Mouse (Mus musculus) neural tube, embryonic 12.5 days (tissue): Measurements from ENCODE around the gene Sgip1. TPM values are rescaled to one million over a fixed set of nuclear protein-coding genes. Genes with fewer than 3 reads are reported as not detected.

Experiments used
- ATAC-seq: fragments of 200-750 bp; cut with Nextera tagmentation; 2 replicates; pipeline ENCODE4 v1.8.0; 2017; ENCODE audit warnings: low read depth, mild to moderate bottlenecking, moderate TSS enrichment, moderate library complexity; ENCODE audit not compliant: low FRiP score
- H3K27ac ChIP-seq: fragments of 300-500 bp; sonication (generic); 2 replicates; pipeline ENCODE4 v1.5.1; 2016
- H3K27me3 ChIP-seq: fragments of 300-500 bp; sonication (generic); replicated peaks from 2 replicates; pipeline ENCODE4 v1.6.1; 2016; ENCODE audit warnings: mild to moderate bottlenecking
- H3K36me3 ChIP-seq: fragments of 300-500 bp; sonication (generic); 2 replicates; pipeline ENCODE4 v1.6.1; 2016; ENCODE audit warnings: mild to moderate bottlenecking
- H3K4me1 ChIP-seq: fragments of 300-500 bp; sonication (generic); 2 replicates; pipeline ENCODE4 v1.6.1; 2016
- H3K4me2 ChIP-seq: fragments of 300-500 bp; sonication (generic); replicated peaks from 2 replicates; pipeline ENCODE4 v1.6.1; 2016; ENCODE audit warnings: mild to moderate bottlenecking
- H3K4me3 ChIP-seq: fragments of 300-500 bp; sonication (generic); 2 replicates; pipeline ENCODE4 v1.5.1; 2016
- H3K9ac ChIP-seq: fragments of 300-500 bp; sonication (generic); 2 replicates; pipeline ENCODE4 v1.6.1; 2016; ENCODE audit warnings: mild to moderate bottlenecking
- H3K9me3 ChIP-seq: fragments of 300-500 bp; sonication (generic); 2 replicates; pipeline ENCODE4 v1.6.1; 2016; ENCODE audit warnings: mild to moderate bottlenecking
- WGBS: fragments of 180-500 bp; shearing (Covaris S2); methylation state at CpG from one replicate; pipeline ENCODE4 v1.1.7; 2016; 5-methylcytosine and 5-hydroxymethylcytosine counted together
- polyA plus RNA-seq: library from polyadenylated mRNA; unstranded; fragments of >200 nt; fragmentation: Nextera tagmentation; extraction: Ambion mirVana; gene quantifications from 2 replicates; pipeline ENCODE4 v1.2.1, GENCODE M21; 2016

The Sgip1 gene
- polyA plus RNA-seq, 1 experiment from 2014 or later: 43.3 TPM

GRCm38 (mm10) chr4:102821786-102822185 lies 80.7 kb downstream of the Sgip1 start:
- H3K27me3 ChIP-seq: no peaks in the 10 kb centered on the region
- H3K4me3 ChIP-seq: no peak overlapping the region
- H3K9me3 ChIP-seq: no peaks in the 10 kb centered on the region
- ATAC-seq: no peak
- no peak overlapping the region for H3K4me2 ChIP-seq
- no peaks in the 10 kb centered on the region for H3K4me1 ChIP-seq
- H3K36me3 ChIP-seq: no peaks in the 10 kb centered on the region
- 79% methylated on average over 4 of the region's 4 CpGs for WGBS
- H3K27ac ChIP-seq: no peak overlapping the region
- no peak overlapping the region for H3K9ac ChIP-seq

GRCm38 (mm10) chr4:102824494-102824893 lies 83.4 kb downstream of the Sgip1 start:
- no peak for ATAC-seq
- WGBS: 80% methylated on average over 2 of the region's 2 CpGs
- no peak overlapping the region for H3K27ac ChIP-seq
- H3K9me3 ChIP-seq: no peaks in the 10 kb centered on the region
- H3K36me3 ChIP-seq: no peaks in the 10 kb centered on the region
- no peak overlapping the region for H3K4me2 ChIP-seq
- no peaks in the 10 kb centered on the region for H3K27me3 ChIP-seq
- no peaks in the 10 kb centered on the region for H3K4me1 ChIP-seq
- H3K4me3 ChIP-seq: no peak overlapping the region
- no peak overlapping the region for H3K9ac ChIP-seq

- H3K27ac ChIP-seq: no peak overlapping the region
- 82% methylated on average over 2 of the region's 2 CpGs for WGBS
- H3K4me3 ChIP-seq: no peak overlapping the region
Measured at GRCm38 (mm10) chr4:102826159-102826558, 85.1 kb downstream of the Sgip1 start.

GRCm38 (mm10) chr4:102828518-102828917 lies 87.4 kb downstream of the Sgip1 start:
- Histone ChIP-seq H3K9me3 (no peaks in the 10 kb centered on the region), H3K27ac (no peak overlapping the region), H3K4me3 (no peak overlapping the region), H3K36me3 (no peaks in the 10 kb centered on the region), H3K4me1 (no peaks in the 10 kb centered on the region), H3K4me2 (no peak overlapping the region), H3K9ac (no peak overlapping the region), H3K27me3 (no peaks in the 10 kb centered on the region)
- WGBS: 86% methylated on average over 2 of the region's 2 CpGs
- no peak for ATAC-seq

More at GRCm38 (mm10) chr4:102826159-102826558, 85.1 kb downstream of the Sgip1 start:
- H3K27me3 ChIP-seq: no peaks in the 10 kb centered on the region
- no peaks in the 10 kb centered on the region for H3K9me3 ChIP-seq
- no peak overlapping the region for H3K4me2 ChIP-seq
- ATAC-seq: no peak
- no peaks in the 10 kb centered on the region for H3K36me3 ChIP-seq
- no peak overlapping the region for H3K9ac ChIP-seq
- no peaks in the 10 kb centered on the region for H3K4me1 ChIP-seq

DNA sequence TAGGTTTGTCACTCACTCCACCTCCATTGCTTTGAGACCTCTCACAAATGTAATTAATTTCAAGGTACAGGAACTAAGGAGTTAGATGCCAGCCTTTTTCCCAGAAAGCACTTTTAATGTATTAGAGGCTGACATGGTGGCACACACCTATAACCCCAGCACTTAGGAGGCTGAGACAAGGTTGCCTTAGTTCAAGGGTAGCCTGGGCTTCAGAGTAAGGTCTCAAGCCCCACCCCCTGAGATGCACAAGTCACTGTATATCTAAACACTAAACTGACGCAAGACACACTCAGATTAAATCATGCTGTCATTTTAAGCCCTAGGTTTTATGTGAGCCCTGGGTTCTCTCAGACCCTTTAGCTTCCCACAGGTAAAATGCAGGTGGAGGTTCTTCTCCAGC lies 92.1 kb downstream of the Sgip1 start:
- no peaks in the 10 kb centered on the region for H3K36me3 ChIP-seq
- ATAC-seq: no peak
- no peaks in the 10 kb centered on the region for H3K9me3 ChIP-seq
- no peak overlapping the region for H3K4me2 ChIP-seq
- WGBS: 86% methylated on average over 1 of the region's 1 CpGs
- H3K9ac ChIP-seq: no peak overlapping the region
- no peak overlapping the region for H3K4me3 ChIP-seq
- H3K4me1 ChIP-seq: no peaks in the 10 kb centered on the region
- H3K27ac ChIP-seq: no peak overlapping the region
- no peaks in the 10 kb centered on the region for H3K27me3 ChIP-seq

DNA sequence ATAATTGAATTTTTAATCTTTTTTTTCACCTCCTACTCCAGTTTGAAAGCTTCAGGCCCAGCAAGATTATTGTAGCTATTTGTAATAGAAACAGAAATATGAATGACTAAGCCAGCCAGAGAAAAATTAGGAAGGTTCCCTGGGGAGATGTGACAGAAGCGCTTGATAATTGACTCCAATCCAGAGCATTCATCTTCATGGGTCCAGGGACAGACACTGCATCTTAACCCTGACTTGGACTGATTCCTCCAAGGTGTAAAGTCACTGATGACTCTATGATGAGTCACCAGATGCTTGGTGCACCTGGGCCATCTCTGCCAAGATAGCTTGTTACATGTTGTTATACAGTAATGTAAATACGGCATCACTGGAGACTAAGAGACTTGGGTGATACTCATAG lies 92.6 kb downstream of the Sgip1 start:
- Histone ChIP-seq H3K4me3 (no peak overlapping the region), H3K36me3 (no peaks in the 10 kb centered on the region), H3K27ac (no peak overlapping the region), H3K9ac (no peak overlapping the region), H3K9me3 (no peaks in the 10 kb centered on the region), H3K27me3 (no peaks in the 10 kb centered on the region), H3K4me1 (no peaks in the 10 kb centered on the region), H3K4me2 (no peak overlapping the region)
- 80% methylated on average over 2 of the region's 2 CpGs for WGBS
- ATAC-seq: no peak

DNA sequence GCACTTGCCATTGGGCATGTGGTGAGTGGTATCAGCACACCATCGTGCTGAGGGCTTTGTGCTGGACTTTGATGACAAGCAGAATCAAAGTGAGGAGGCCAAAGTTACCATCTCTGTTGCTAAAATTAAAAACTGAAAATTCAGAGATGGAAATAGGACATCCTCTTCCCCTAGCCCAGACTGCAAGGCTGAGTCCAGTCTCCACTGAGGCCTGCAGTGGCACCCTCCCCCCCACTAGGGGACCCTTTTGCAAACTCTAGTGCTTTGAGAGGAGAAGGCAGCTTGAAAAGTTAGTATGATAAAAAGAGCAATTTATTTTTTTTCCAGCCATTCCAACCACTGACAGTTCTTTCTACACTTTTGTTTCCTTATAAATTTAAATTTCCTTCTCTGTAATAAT lies 93.6 kb downstream of the Sgip1 start:
- Histone ChIP-seq H3K4me3 (no peak overlapping the region), H3K9ac (no peak overlapping the region), H3K27ac (no peak overlapping the region), H3K4me2 (no peak overlapping the region), H3K4me1 (no peaks in the 10 kb centered on the region), H3K9me3 (no peaks in the 10 kb centered on the region), H3K36me3 (no peaks in the 10 kb centered on the region), H3K27me3 (no peaks in the 10 kb centered on the region)
- ATAC-seq: no peak
- 79% methylated on average over 1 of the region's 1 CpGs for WGBS

GRCm38 (mm10) chr4:102840062-102840798 lies 99.1 kb downstream of the Sgip1 start:
- H3K4me3 ChIP-seq: no peak overlapping the region
- no peaks in the 10 kb centered on the region for H3K9me3 ChIP-seq
- ATAC-seq: no peak
- H3K9ac ChIP-seq: no peak overlapping the region
- no peaks in the 10 kb centered on the region for H3K27me3 ChIP-seq
- 84% methylated on average over 7 of the region's 7 CpGs for WGBS
- no peak overlapping the region for H3K27ac ChIP-seq
- H3K4me1 ChIP-seq: no peaks in the 10 kb centered on the region
- H3K36me3 ChIP-seq: no peaks in the 10 kb centered on the region
- H3K4me2 ChIP-seq: no peak overlapping the region

- Histone ChIP-seq H3K4me3 (no peak overlapping the region), H3K27me3 (no peaks in the 10 kb centered on the region), H3K27ac (no peak overlapping the region), H3K4me2 (no peak overlapping the region), H3K4me1 (no peaks in the 10 kb centered on the region), H3K36me3 (no peaks in the 10 kb centered on the region), H3K9ac (no peak overlapping the region), H3K9me3 (no peaks in the 10 kb centered on the region)
- 79% methylated on average over 11 of the region's 11 CpGs for WGBS
- ATAC-seq: no peak
Measured at GRCm38 (mm10) chr4:102840956-102841729, 100.0 kb downstream of the Sgip1 start.

DNA sequence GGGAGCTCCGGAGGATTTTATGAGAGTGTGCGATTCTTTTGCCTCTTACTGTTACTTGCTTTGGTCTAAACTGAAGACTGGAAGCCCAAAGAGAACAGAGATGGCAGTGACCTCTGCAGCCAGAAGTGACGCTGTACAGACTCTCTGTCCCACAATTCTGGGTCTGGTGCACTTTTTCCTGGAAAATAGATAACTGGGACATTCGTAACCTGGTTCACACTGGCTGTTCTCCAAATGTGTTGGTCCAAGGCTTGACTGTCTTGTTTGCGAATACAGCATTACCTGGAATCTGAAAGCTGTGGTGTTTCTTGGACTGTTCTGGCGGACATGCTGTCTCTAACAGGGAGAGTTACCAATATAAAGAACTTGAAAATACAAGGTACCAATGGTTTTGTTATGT lies 109.4 kb downstream of the Sgip1 start:
- ATAC-seq: no peak
- WGBS: 90% methylated on average over 6 of the region's 6 CpGs
- H3K4me1 ChIP-seq: 0 out of 2 replicates have a peak, but pooled peaks cover 5% of the 10 kb centered on the region
- no peak overlapping the region for H3K9ac ChIP-seq
- no peaks in the 10 kb centered on the region for H3K9me3 ChIP-seq
- H3K36me3 ChIP-seq: no peaks in the 10 kb centered on the region
- H3K27me3 ChIP-seq: no peaks in the 10 kb centered on the region
- no peak overlapping the region for H3K27ac ChIP-seq
- H3K4me2 ChIP-seq: no peak overlapping the region
- no peak overlapping the region for H3K4me3 ChIP-seq

DNA sequence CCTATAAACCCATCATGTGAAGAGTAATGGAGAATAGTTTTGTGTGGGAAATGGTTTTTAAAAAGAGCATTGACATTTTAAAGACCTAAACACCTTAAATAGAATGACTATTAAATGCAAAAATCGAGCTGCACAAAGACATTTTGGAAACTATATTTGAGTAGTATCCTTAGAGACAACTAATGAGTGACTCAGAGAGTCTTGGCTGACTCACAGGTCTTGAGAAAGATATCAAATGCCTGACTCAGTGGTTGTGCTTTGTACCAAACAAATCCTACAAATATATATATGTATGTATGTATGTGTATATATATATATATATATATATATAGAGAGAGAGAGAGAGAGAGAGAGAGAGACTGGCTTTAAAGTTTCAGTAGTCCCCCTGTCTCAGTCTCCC lies 110.1 kb downstream of the Sgip1 start:
- H3K4me1 ChIP-seq: 0 out of 2 replicates have a peak, but pooled peaks cover 6% of the 10 kb centered on the region
- no peak overlapping the region for H3K4me3 ChIP-seq
- no peak overlapping the region for H3K4me2 ChIP-seq
- H3K9ac ChIP-seq: no peak overlapping the region
- H3K27me3 ChIP-seq: no peaks in the 10 kb centered on the region
- ATAC-seq: no peak
- no peaks in the 10 kb centered on the region for H3K9me3 ChIP-seq
- H3K36me3 ChIP-seq: no peaks in the 10 kb centered on the region
- no peak overlapping the region for H3K27ac ChIP-seq
- 57% methylated on average over 1 of the region's 1 CpGs for WGBS

DNA sequence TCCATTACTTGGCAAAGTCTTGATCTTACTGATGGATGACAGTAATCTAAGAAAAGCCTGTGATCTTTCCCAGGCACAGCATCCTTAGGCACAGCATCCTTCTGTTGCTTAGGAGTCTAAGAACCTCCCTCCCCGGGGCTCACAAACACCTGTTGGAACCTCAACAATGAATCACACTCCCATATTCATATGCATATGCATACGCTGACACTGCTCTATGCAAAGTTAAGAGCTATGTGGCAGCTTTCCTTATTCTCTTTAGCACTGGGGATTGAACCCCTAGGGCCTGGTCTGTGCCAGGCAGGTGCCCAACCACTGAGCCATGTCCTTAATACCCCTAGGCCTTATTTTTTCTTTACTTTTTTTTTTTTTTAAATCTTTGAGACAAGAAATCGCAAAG lies 111.2 kb downstream of the Sgip1 start:
- no peak overlapping the region for H3K27ac ChIP-seq
- WGBS: 86% methylated on average over 3 of the region's 3 CpGs
- H3K4me2 ChIP-seq: no peak overlapping the region
- no peak for ATAC-seq
- H3K9me3 ChIP-seq: no peaks in the 10 kb centered on the region
- no peak overlapping the region for H3K4me3 ChIP-seq
- no peaks in the 10 kb centered on the region for H3K27me3 ChIP-seq
- H3K36me3 ChIP-seq: no peaks in the 10 kb centered on the region
- H3K9ac ChIP-seq: no peak overlapping the region
- 0 out of 2 replicates have a peak, but pooled peaks cover 6% of the 10 kb centered on the region for H3K4me1 ChIP-seq
